24 mouse cellular contexts compared by ENCODE assay signal in the genomic region with DNA sequence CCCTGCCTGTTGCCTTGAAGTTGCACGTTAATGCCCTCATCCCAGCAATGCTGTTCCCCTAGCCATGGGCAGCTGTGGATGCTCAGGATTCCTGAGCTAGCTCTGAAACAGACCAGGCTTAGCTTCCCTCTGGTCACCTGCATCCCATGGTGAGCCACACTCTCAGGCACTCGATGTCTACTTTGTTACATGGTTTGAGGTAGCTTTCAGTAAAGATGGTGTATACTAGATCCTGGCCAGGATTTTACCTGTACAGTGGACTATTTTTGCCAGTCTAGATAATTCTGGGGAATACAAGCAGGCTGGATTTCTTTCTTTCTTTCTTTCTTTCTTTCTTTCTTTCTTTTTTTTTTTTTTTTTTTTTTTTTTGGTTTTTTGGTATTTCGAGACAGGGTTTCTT. TPM values are rescaled to one million over a fixed set of nuclear protein-coding genes. Genes with fewer than 3 reads are reported as not detected.
DNase-seq lines count a peak whose midpoint lies in the region; ATAC-seq and TF ChIP-seq lines count a peak whose summit lies in the region.
"Had no signal": no experiment of that assay in that cellular context is flagged by ENCODE, and none has a peak within 500 bp of the region (broad histone marks: within the 10 kb centered on the region; RNA-seq: fewer than 3 reads in every experiment).

A gene (plus strand): TSS at position 301 of the 400 bp plus-strand sequence.

- no peak for TF ChIP-seq EP300 in lung, postnatal 0 days (IDR thresholded peaks at IDR 0.05)

- no peaks in the 10 kb centered on the region for H3K9me3 ChIP-seq in intestine, embryonic 15.5 days
- H3K9me3 ChIP-seq in intestine, postnatal 0 days (ENCODE audit: control insufficient read depth): no peaks in the 10 kb centered on the region
- no peaks in the 10 kb centered on the region for H3K9me3 ChIP-seq in lung, postnatal 0 days (ENCODE audit: low read length)
- H3K9me3 ChIP-seq in E14TG2a.4 (ENCODE audit: low read length) (no peaks in the 10 kb centered on the region), ES-E14 (ENCODE audit: control insufficient read depth, insufficient read depth, low read depth, low read length) (no peaks in the 10 kb centered on the region)
- H3K9me3 ChIP-seq: embryonic facial prominence, embryonic 10.5 days; forebrain, embryonic 15.5 days; heart, embryonic 15.5 days; hindbrain, embryonic 13.5 days had no signal

- H3K4me1 ChIP-seq in intestine, embryonic 15.5 days (replicated peaks): no peaks in the 10 kb centered on the region
- no peaks in the 10 kb centered on the region for H3K4me1 ChIP-seq in intestine, postnatal 0 days (replicated peaks; ENCODE audit: control insufficient read depth, insufficient read depth, low read length)
- H3K4me1 ChIP-seq in lung, postnatal 0 days (ENCODE audit: insufficient read depth, low read depth, low read length): no peaks in the 10 kb centered on the region
- H3K4me1 ChIP-seq in E14TG2a.4 (replicated peaks; ENCODE audit: low read depth, low read length): peaks cover 72% of the 10 kb centered on the region
- peaks cover 4 to 14% of the 10 kb centered on the region in 2 experiments for H3K4me1 ChIP-seq in ES-E14 (ENCODE audit: control insufficient read depth in 2 of 2, insufficient read depth in 2 of 2, low read length in 2 of 2, poor library complexity in 1 of 2)
- H3K4me1 ChIP-seq: embryonic facial prominence, embryonic 10.5 days; forebrain, embryonic 15.5 days; heart, embryonic 15.5 days; hindbrain, embryonic 13.5 days had no signal

- peak; percentile 1 to 9 for DNase-seq in lung, postnatal 4 days
- DNase-seq in lung, postnatal 0 days (ENCODE audit: low spot score): no peak
- no peak for DNase-seq in ES-E14 (ENCODE audit: low read depth, low spot score)
- DNase-seq: adrenal gland, postnatal 14 days; cerebellum, adult 11-12 months; cerebellum, adult 9-10 months; gastrocnemius, postnatal 10 days; heart, adult 2 months; heart, postnatal 14 days had no signal

- in situ Hi-C loops in ES-E14 (cut with MboI; ENCODE audit: low sequenced_read_pairs in 2 of 2, unreplicated experiment in 2 of 2): no loop called here

- no peak within 1 kb of the TSS for H3K4me2 ChIP-seq in intestine, embryonic 15.5 days (replicated peaks)
- no peak within 1 kb of the TSS for H3K4me2 ChIP-seq in intestine, postnatal 0 days (replicated peaks; ENCODE audit: low read depth)
- H3K4me2 ChIP-seq in lung, postnatal 0 days (replicated peaks; ENCODE audit: low read depth, low read length): no peak within 1 kb of the TSS
- H3K4me2 ChIP-seq: forebrain, embryonic 15.5 days; heart, embryonic 11.5 days; heart, embryonic 15.5 days; hindbrain, embryonic 13.5 days had no signal

- no peaks in the 10 kb centered on the region for H3K27me3 ChIP-seq in intestine, embryonic 15.5 days (replicated peaks)
- no peaks in the 10 kb centered on the region for H3K27me3 ChIP-seq in intestine, postnatal 0 days (replicated peaks; ENCODE audit: control insufficient read depth, insufficient read depth, low read length)
- no peaks in the 10 kb centered on the region for H3K27me3 ChIP-seq in lung, postnatal 0 days (replicated peaks; ENCODE audit: insufficient read depth, low read length)
- H3K27me3 ChIP-seq in E14TG2a.4 (ENCODE audit: insufficient read depth, low read length): no peaks in the 10 kb centered on the region

- no peak for TF ChIP-seq CTCF in intestine, postnatal 0 days (IDR thresholded peaks at IDR 0.05; ENCODE audit: low read depth)
- no peak for TF ChIP-seq CTCF in lung, postnatal 0 days (IDR thresholded peaks at IDR 0.05)
- no peak for TF ChIP-seq CTCF in E14TG2a.4 (conservative IDR thresholded peaks at IDR 0.05; ENCODE audit: low read length)

- H3K36me3 ChIP-seq in intestine, embryonic 15.5 days: no peaks in the 10 kb centered on the region
- 0 out of 2 replicates have a peak, but pooled peaks cover 5% of the 10 kb centered on the region for H3K36me3 ChIP-seq in intestine, postnatal 0 days (ENCODE audit: control insufficient read depth, insufficient read depth)
- no peaks in the 10 kb centered on the region for H3K36me3 ChIP-seq in lung, postnatal 0 days (ENCODE audit: insufficient read depth, low read length)
- H3K36me3 ChIP-seq in E14TG2a.4 (ENCODE audit: insufficient read depth, low read length) (peaks cover 4% of the 10 kb centered on the region; the same call in 1 of the 2 replicates), ES-E14 (ENCODE audit: control insufficient read depth, insufficient read depth, low read length, poor library complexity, severe bottlenecking) (no peaks in the 10 kb centered on the region)
- H3K36me3 ChIP-seq: embryonic facial prominence, embryonic 10.5 days; forebrain, embryonic 15.5 days; heart, embryonic 15.5 days; hindbrain, embryonic 13.5 days had no signal

- H3K27ac ChIP-seq in intestine, embryonic 15.5 days: no peak within 1 kb of the TSS
- H3K27ac ChIP-seq in intestine, postnatal 0 days (ENCODE audit: low read depth, low read length): no peak within 1 kb of the TSS
- H3K27ac ChIP-seq in lung, postnatal 0 days (ENCODE audit: low read length): no peak within 1 kb of the TSS
- H3K27ac ChIP-seq in ES-E14 (ENCODE audit: insufficient read depth, low read depth, low read length, poor library complexity, severe bottlenecking): peak within 1 kb of the TSS; percentile 78
- H3K27ac ChIP-seq: embryonic facial prominence, embryonic 10.5 days; forebrain, embryonic 15.5 days; heart, adult 2 months; heart, embryonic 15.5 days; hindbrain, embryonic 13.5 days; hindbrain, postnatal 0 days had no signal

- H3K9ac ChIP-seq in intestine, embryonic 15.5 days: no peak within 1 kb of the TSS
- H3K9ac ChIP-seq in intestine, postnatal 0 days (ENCODE audit: low read depth, low read length): no peak within 1 kb of the TSS
- H3K9ac ChIP-seq in lung, postnatal 0 days (replicated peaks; ENCODE audit: low read depth): no peak within 1 kb of the TSS
- H3K9ac ChIP-seq in ES-E14 (ENCODE audit: insufficient read depth, low read depth, low read length, poor library complexity, severe bottlenecking): peak within 1 kb of the TSS; percentile 45; the same call in 1 of the 2 replicates
- H3K9ac ChIP-seq: forebrain, embryonic 15.5 days; heart, embryonic 15.5 days; hindbrain, embryonic 13.5 days had no signal

- ATAC-seq in intestine, embryonic 15.5 days: no peak
- ATAC-seq in intestine, postnatal 0 days: no peak
- no peak for ATAC-seq in lung, postnatal 0 days
- ATAC-seq in erythroblast, adult 5-6 weeks (replicated peaks; ENCODE audit: low FRiP score, poor library complexity, severe bottlenecking): no peak
- ATAC-seq: forebrain, embryonic 15.5 days; hindbrain, postnatal 0 days had no signal

- 80% methylated on average over 3 of the region's 3 CpGs for WGBS in intestine, embryonic 15.5 days
- 71% methylated on average over 3 of the region's 3 CpGs for WGBS in intestine, postnatal 0 days
- WGBS in lung, postnatal 0 days: 55% methylated on average over 3 of the region's 3 CpGs

- no peak within 1 kb of the TSS for H3K4me3 ChIP-seq in intestine, embryonic 15.5 days (replicated peaks)
- no peak within 1 kb of the TSS for H3K4me3 ChIP-seq in intestine, postnatal 0 days (ENCODE audit: low read depth, low read length)
- no peak within 1 kb of the TSS for H3K4me3 ChIP-seq in lung, postnatal 0 days (ENCODE audit: low read depth, low read length)
- H3K4me3 ChIP-seq in E14TG2a.4 (replicated peaks; ENCODE audit: low read length) (peak within 1 kb of the TSS; percentile 71), ES-E14 (ENCODE audit: insufficient read depth in 1 of 2, low read depth in 1 of 2, low read length in 2 of 2, poor library complexity in 1 of 2, severe bottlenecking in 1 of 2) (peak within 1 kb of the TSS; percentile 40 to 43)
- H3K4me3 ChIP-seq: embryonic facial prominence, embryonic 10.5 days; erythroblast, embryonic 14.5 days; forebrain, embryonic 15.5 days; heart, adult 2 months; heart, embryonic 15.5 days; hindbrain, embryonic 13.5 days had no signal

TF ChIP-seq in ES-E14, 5 proteins besides CTCF, POLR2A, EP300 and RAD21:
- TF ChIP-seq ZNF384 (IDR thresholded peaks at IDR 0.05; ENCODE audit: low read depth, low read length) (peak; percentile 39; the same call in 1 of the 2 replicates), HCFC1 (IDR thresholded peaks at IDR 0.05; ENCODE audit: borderline replicate concordance, insufficient read depth, low read length) (no peak)
TF ChIP-seq in ES-E14: peak in this region for 1.

RNA-seq across cellular contexts. Expression of the gene that starts here (rescaled TPM):
- polyA plus RNA-seq in intestine, embryonic 15.5 days (2015; fragmentation: Nextera tagmentation; extraction: Ambion mirVana): 11.8 and 11.9 TPM in 2 replicates
- 6.0 and 8.7 TPM in 2 replicates for polyA plus RNA-seq in intestine, postnatal 0 days (2015; fragmentation: Nextera tagmentation; extraction: Ambion mirVana)
- 5.8 and 6.1 TPM in 2 replicates for polyA plus RNA-seq in lung, postnatal 0 days (2015; fragmentation: Nextera tagmentation; extraction: Ambion mirVana)
- total RNA-seq in ES-E14 (2012; rRNA removed): 0.80 and 5.1 TPM in 2 replicates
- total RNA-seq in erythroblast, adult 5-6 weeks (2015; ENCODE audit: low replicate concordance): 5.9 TPM in 1 of 2 replicates, not detected in the other
- total RNA-seq in erythroblast, adult 5-6 weeks (2017; ENCODE audit: low replicate concordance): not detected in 2 replicates
- total RNA-seq: CH12.LX; hematopoietic stem cell, adult 5-6 weeks; hindbrain, postnatal 0 days; MEL had no signal
- polyA plus RNA-seq: embryonic facial prominence, embryonic 10.5 days; erythroblast, embryonic 14.5 days; forebrain, embryonic 11.5 days; heart, embryonic 11.5 days had no signal

Comparison
In these comparisons a context has a peak if more than half of its experiments do, and no peak if none do; other contexts are left out.
1. DNase-seq: peak in lung, postnatal 4 days (2 of 2); none in lung, postnatal 0 days (single experiment) and ES-E14 (single experiment).
2. H3K4me3 ChIP-seq: peak in E14TG2a.4 (single experiment) and ES-E14 (2 of 2); none in intestine, embryonic 15.5 days (single experiment), intestine, postnatal 0 days (single experiment) and lung, postnatal 0 days (single experiment).